Comparison of ENCODE assay signal across 14 mouse cellular contexts in the genomic region with DNA sequence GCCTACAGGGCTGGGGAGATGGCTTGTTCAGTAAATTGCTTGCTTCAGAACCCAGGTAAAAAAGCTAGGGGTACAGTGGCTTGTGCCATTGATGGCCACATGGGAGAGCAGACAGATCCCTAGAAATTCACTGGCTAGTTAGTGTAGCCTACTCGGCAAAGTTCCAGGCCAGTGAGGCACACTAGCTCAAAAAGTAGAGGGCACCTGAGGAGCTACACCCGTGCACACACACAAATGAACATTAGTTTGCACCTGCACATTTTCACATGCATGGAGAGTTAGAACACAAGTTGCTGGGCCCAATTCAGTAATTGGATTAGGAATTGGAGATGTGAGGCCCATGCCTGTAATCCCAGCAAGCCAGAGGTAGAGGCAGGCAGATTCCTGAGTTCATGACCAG. TPM values are rescaled to one million over a fixed set of nuclear protein-coding genes. Genes with fewer than 3 reads are reported as not detected.
A peak's percentile ranks its signal among the peaks of the same experiment; 100 is the strongest.
DNase-seq lines count a peak whose midpoint lies in the region; ATAC-seq and TF ChIP-seq lines count a peak whose summit lies in the region.
"Had no signal": no experiment of that assay in that cellular context is flagged by ENCODE, and none has a peak within 500 bp of the region (broad histone marks: within the 10 kb centered on the region; RNA-seq: fewer than 3 reads in every experiment).

No protein-coding gene starts in this region.

- no peak overlapping the region for H3K4me3 ChIP-seq in forebrain, embryonic 13.5 days
- no peak overlapping the region for H3K4me3 ChIP-seq in forebrain, embryonic 16.5 days (replicated peaks; ENCODE audit: low read length)
- no peak overlapping the region for H3K4me3 ChIP-seq in lung, embryonic 14.5 days (ENCODE audit: low read depth, low read length)
- no peak overlapping the region for H3K4me3 ChIP-seq in lung, adult 2 months (replicated peaks; ENCODE audit: extremely low read depth, low read depth, low read length)
- H3K4me3 ChIP-seq in brown adipose tissue, adult 24 weeks (ENCODE audit: insufficient read depth, low read depth, low read length) = no peak overlapping the region
- peak overlapping the region; percentile 75; the same call in 1 of the 2 replicates for H3K4me3 ChIP-seq in liver, embryonic 12.5 days
- H3K4me3 ChIP-seq: embryonic facial prominence, embryonic 15.5 days; heart, adult 2 months; layer of hippocampus, adult 2 months; stomach, embryonic 15.5 days had no signal

- ATAC-seq in forebrain, embryonic 13.5 days = no peak
- no peak for ATAC-seq in forebrain, embryonic 16.5 days
- ATAC-seq in lung, embryonic 14.5 days (ENCODE audit: insufficient read depth) = no peak
- ATAC-seq in liver, embryonic 12.5 days = no peak

- no peak overlapping the region for H3K27ac ChIP-seq in forebrain, embryonic 13.5 days
- no peak overlapping the region for H3K27ac ChIP-seq in forebrain, embryonic 16.5 days (ENCODE audit: low read length)
- no peak overlapping the region for H3K27ac ChIP-seq in lung, embryonic 14.5 days (ENCODE audit: low read depth)
- 0 out of 2 replicates have a peak overlapping the region, but pooled peaks have one; percentile 9 for H3K27ac ChIP-seq in brown adipose tissue, adult 24 weeks (replicated peaks; ENCODE audit: low read depth, low read length)
- peak overlapping the region; percentile 99 for H3K27ac ChIP-seq in liver, embryonic 12.5 days
- H3K27ac ChIP-seq: embryonic facial prominence, embryonic 15.5 days; heart, adult 2 months; layer of hippocampus, adult 2 months; stomach, embryonic 15.5 days had no signal

- no peak overlapping the region for H3K9ac ChIP-seq in forebrain, embryonic 13.5 days
- no peak overlapping the region for H3K9ac ChIP-seq in forebrain, embryonic 16.5 days (replicated peaks; ENCODE audit: low read depth, low read length)
- peak overlapping the region; percentile 18; the same call in 1 of the 2 replicates for H3K9ac ChIP-seq in lung, embryonic 14.5 days
- H3K9ac ChIP-seq in liver, embryonic 12.5 days = peak overlapping the region; percentile 93; the same call in 1 of the 2 replicates
- H3K9ac ChIP-seq: embryonic facial prominence, embryonic 15.5 days; stomach, embryonic 15.5 days had no signal

- TF ChIP-seq POLR2A in lung, adult 2 months (IDR thresholded peaks at IDR 0.05; ENCODE audit: borderline replicate concordance, extremely low read depth, low read depth, low read length) = no peak

- H3K9me3 ChIP-seq in forebrain, embryonic 13.5 days (replicated peaks) = no peaks in the 10 kb centered on the region
- H3K9me3 ChIP-seq in forebrain, embryonic 16.5 days (ENCODE audit: control insufficient read depth, low read length) = no peaks in the 10 kb centered on the region
- no peaks in the 10 kb centered on the region for H3K9me3 ChIP-seq in lung, embryonic 14.5 days (ENCODE audit: low read depth, low read length)
- H3K9me3 ChIP-seq in liver, embryonic 12.5 days (replicated peaks) = no peaks in the 10 kb centered on the region
- H3K9me3 ChIP-seq: embryonic facial prominence, embryonic 15.5 days; stomach, embryonic 15.5 days had no signal

- 82% methylated on average over 2 of the region's 2 CpGs for whole genome bisulfite sequencing in forebrain, embryonic 13.5 days
- 76% methylated on average over 2 of the region's 2 CpGs for WGBS in forebrain, embryonic 16.5 days
- WGBS in lung, embryonic 14.5 days = 75% methylated on average over 2 of the region's 2 CpGs
- 74% methylated on average over 2 of the region's 2 CpGs for WGBS in lung, adult 2 months
- WGBS in liver, embryonic 12.5 days (ENCODE audit: insufficient replicate concordance) = 81% methylated on average over 2 of the region's 2 CpGs

- H3K4me2 ChIP-seq in forebrain, embryonic 13.5 days = peak overlapping the region; percentile 83; the same call in 1 of the 2 replicates
- no peak overlapping the region for H3K4me2 ChIP-seq in forebrain, embryonic 16.5 days (ENCODE audit: low read length)
- H3K4me2 ChIP-seq in lung, embryonic 14.5 days = no peak overlapping the region; the same call in 1 of the 2 replicates
- peak overlapping the region; percentile 73 for H3K4me2 ChIP-seq in liver, embryonic 12.5 days

- TF ChIP-seq CTCF in lung, embryonic 14.5 days (IDR thresholded peaks at IDR 0.05; ENCODE audit: low read depth) = no peak
- TF ChIP-seq CTCF in lung, adult 2 months (IDR thresholded peaks at IDR 0.05; ENCODE audit: insufficient read depth, low read length) = no peak

- no peaks in the 10 kb centered on the region for H3K27me3 ChIP-seq in forebrain, embryonic 13.5 days
- H3K27me3 ChIP-seq in forebrain, embryonic 16.5 days (replicated peaks; ENCODE audit: control insufficient read depth, insufficient read depth, low read length) = no peaks in the 10 kb centered on the region
- no peaks in the 10 kb centered on the region for H3K27me3 ChIP-seq in lung, embryonic 14.5 days (ENCODE audit: insufficient read depth, low read length)
- H3K27me3 ChIP-seq in liver, embryonic 12.5 days (replicated peaks) = no peaks in the 10 kb centered on the region
- H3K27me3 ChIP-seq: embryonic facial prominence, embryonic 15.5 days; stomach, embryonic 15.5 days had no signal

- no peak for DNase-seq in lung, embryonic 14.5 days
- no peak for DNase-seq in lung, adult 2 months
- DNase-seq in layer of hippocampus, postnatal 10 days (ENCODE audit: low spot score in 2 of 2) = no peak
- DNase-seq: cerebellum, postnatal 25 days; heart, adult 2 months; heart, postnatal 36 days; kidney, adult 8-10 months had no signal

- H3K36me3 ChIP-seq in forebrain, embryonic 13.5 days (ENCODE audit: poor library complexity, severe bottlenecking) = no peaks in the 10 kb centered on the region
- no peaks in the 10 kb centered on the region for H3K36me3 ChIP-seq in forebrain, embryonic 16.5 days (ENCODE audit: control insufficient read depth, insufficient read depth)
- H3K36me3 ChIP-seq in lung, embryonic 14.5 days (ENCODE audit: insufficient read depth) = no peaks in the 10 kb centered on the region
- peaks cover 36% of the 10 kb centered on the region for H3K36me3 ChIP-seq in liver, embryonic 12.5 days
- H3K36me3 ChIP-seq: embryonic facial prominence, embryonic 15.5 days; stomach, embryonic 15.5 days had no signal

- peaks cover 33% of the 10 kb centered on the region for H3K4me1 ChIP-seq in forebrain, embryonic 13.5 days
- H3K4me1 ChIP-seq in forebrain, embryonic 16.5 days (replicated peaks; ENCODE audit: control insufficient read depth, insufficient read depth, low read length) = peaks cover 24% of the 10 kb centered on the region
- H3K4me1 ChIP-seq in lung, embryonic 14.5 days (ENCODE audit: insufficient read depth) = peaks cover 15% of the 10 kb centered on the region
- H3K4me1 ChIP-seq in lung, adult 2 months (ENCODE audit: control insufficient read depth, insufficient read depth, low read length) = peaks cover 7% of the 10 kb centered on the region
- peaks cover 13% of the 10 kb centered on the region for H3K4me1 ChIP-seq in brown adipose tissue, adult 24 weeks (ENCODE audit: control insufficient read depth, insufficient read depth, insufficient read length, low read length)
- H3K4me1 ChIP-seq in liver, embryonic 12.5 days = peaks cover 42% of the 10 kb centered on the region

RNA-seq across cellular contexts. Expression of gene Pank2, which starts 2.8 kb away (rescaled TPM):
- polyA plus RNA-seq in forebrain, embryonic 13.5 days (2015; fragmentation: Nextera tagmentation; extraction: Ambion mirVana) = 34.3 and 42.6 TPM in 2 replicates
- polyA plus RNA-seq in forebrain, embryonic 16.5 days (2015; fragmentation: Nextera tagmentation; extraction: Ambion mirVana) = 26.9 and 33.1 TPM in 2 replicates
- 51.0 and 51.2 TPM in 2 replicates for polyA plus RNA-seq in lung, embryonic 14.5 days (2014; fragmentation: Nextera tagmentation; extraction: Ambion mirVana)
- polyA plus RNA-seq in lung, adult 2 months (2012; rRNA removed) = 12.7 and 16.1 TPM in 2 replicates
- polyA plus RNA-seq in brown adipose tissue, adult 24 weeks (2012; ENCODE audit: insufficient read depth, insufficient read length, missing spikeins) = 23.4 and 38.5 TPM in 2 replicates
- 42.0 and 44.8 TPM in 2 replicates for polyA plus RNA-seq in liver, embryonic 12.5 days (2016; fragmentation: Nextera tagmentation; extraction: Ambion mirVana)
- total RNA-seq in layer of hippocampus, postnatal 10 days (2021) = 10 to 100 TPM; 64.8 to 69.1 TPM

RNA-seq across cellular contexts. Expression of gene Mavs, which starts 31.2 kb away (rescaled TPM):
- 8.1 and 9.6 TPM in 2 replicates for polyA plus RNA-seq in forebrain, embryonic 13.5 days (2015; fragmentation: Nextera tagmentation; extraction: Ambion mirVana)
- 5.7 and 6.8 TPM in 2 replicates for polyA plus RNA-seq in forebrain, embryonic 16.5 days (2015; fragmentation: Nextera tagmentation; extraction: Ambion mirVana)
- polyA plus RNA-seq in lung, embryonic 14.5 days (2014; fragmentation: Nextera tagmentation; extraction: Ambion mirVana) = 16.1 and 16.5 TPM in 2 replicates
- polyA plus RNA-seq in lung, adult 2 months (2012; rRNA removed) = 49.8 and 59.7 TPM in 2 replicates
- polyA plus RNA-seq in brown adipose tissue, adult 24 weeks (2012; ENCODE audit: insufficient read depth, insufficient read length, missing spikeins) = 57.1 and 83.3 TPM in 2 replicates
- 31.8 and 33.3 TPM in 2 replicates for polyA plus RNA-seq in liver, embryonic 12.5 days (2016; fragmentation: Nextera tagmentation; extraction: Ambion mirVana)
- 1 to 10 TPM; 6.8 to 7.4 TPM for total RNA-seq in layer of hippocampus, postnatal 10 days (2021)

RNA-seq across cellular contexts. Expression of gene Ap5s1, which starts 58.2 kb away (rescaled TPM):
- polyA plus RNA-seq in forebrain, embryonic 13.5 days (2015; fragmentation: Nextera tagmentation; extraction: Ambion mirVana) = 31.3 and 32.4 TPM in 2 replicates
- polyA plus RNA-seq in forebrain, embryonic 16.5 days (2015; fragmentation: Nextera tagmentation; extraction: Ambion mirVana) = 37.8 and 40.5 TPM in 2 replicates
- polyA plus RNA-seq in lung, embryonic 14.5 days (2014; fragmentation: Nextera tagmentation; extraction: Ambion mirVana) = 24.5 and 25.5 TPM in 2 replicates
- 44.5 and 46.4 TPM in 2 replicates for polyA plus RNA-seq in lung, adult 2 months (2012; rRNA removed)
- polyA plus RNA-seq in brown adipose tissue, adult 24 weeks (2012; ENCODE audit: insufficient read depth, insufficient read length, missing spikeins) = 15.9 and 26.0 TPM in 2 replicates
- polyA plus RNA-seq in liver, embryonic 12.5 days (2016; fragmentation: Nextera tagmentation; extraction: Ambion mirVana) = 16.4 and 17.0 TPM in 2 replicates
- 10 to 100 TPM; 21.0 to 22.4 TPM for total RNA-seq in layer of hippocampus, postnatal 10 days (2021)

Comparison
In these comparisons a context has a peak if more than half of its experiments do, and no peak if none do; other contexts are left out.
1. H3K4me2 ChIP-seq: peak in forebrain, embryonic 13.5 days (single experiment) and liver, embryonic 12.5 days (single experiment); none in forebrain, embryonic 16.5 days (single experiment) and lung, embryonic 14.5 days (single experiment).
2. H3K27ac ChIP-seq: peak in brown adipose tissue, adult 24 weeks (single experiment) and liver, embryonic 12.5 days (single experiment); none in forebrain, embryonic 13.5 days (single experiment), forebrain, embryonic 16.5 days (single experiment) and lung, embryonic 14.5 days (single experiment).
3. H3K9ac ChIP-seq: peak in lung, embryonic 14.5 days (single experiment) and liver, embryonic 12.5 days (single experiment); none in forebrain, embryonic 13.5 days (single experiment) and forebrain, embryonic 16.5 days (single experiment).